Mouse (Mus musculus): ENCODE data around the gene Ccr4. TPM values are rescaled to one million over a fixed set of nuclear protein-coding genes. Genes with fewer than 3 reads are reported as not detected.
"Not testable (repeated sequence)": the region's sequence is repeated elsewhere in the genome, so short reads cannot be mapped to it uniquely, and the experiment has no call there.

The Ccr4 gene
- total and polyA plus RNA-seq, 2 experiments, result 0.09 to 0.29 TPM

- H3K27me3 ChIP-seq (ENCODE audit: control insufficient read depth, insufficient read depth, low read length), result no peaks in the 10 kb centered on the region
- H3K27ac ChIP-seq (replicated peaks; ENCODE audit: insufficient read depth, low read depth, low read length), result no peak overlapping the region
- H3K36me3 ChIP-seq (ENCODE audit: control insufficient read depth, insufficient read depth, low read length), result no peaks in the 10 kb centered on the region
- WGBS, result 8% methylated on average over 16 of the region's 16 CpGs
- no peak overlapping the region for H3K9ac ChIP-seq (ENCODE audit: low read depth, low read length)
- H3K79me2 ChIP-seq (ENCODE audit: control insufficient read depth, insufficient read depth, low read length), result no peaks in the 10 kb centered on the region
- no peak overlapping the region for H3K4me3 ChIP-seq (ENCODE audit: insufficient read depth, low read depth, low read length)
- TF ChIP-seq POLR2A (IDR thresholded peaks at IDR 0.05; ENCODE audit: extremely low read depth, insufficient read depth, low read length), result no peak
- no peak for TF ChIP-seq CTCF (IDR thresholded peaks at IDR 0.05; ENCODE audit: low read depth, low read length)
- DNase-seq (ENCODE audit: extremely low read depth, low read depth, low spot score), result no peak
- H3K4me1 ChIP-seq (ENCODE audit: control insufficient read depth, insufficient read depth, low read length), result 0 out of 2 replicates have a peak, but pooled peaks cover 4% of the 10 kb centered on the region
Observed at GRCm38 (mm10) chr9:114527085-114527484, 22.4 kb upstream of the Ccr4 start.

- 65% methylated on average over 8 of the region's 8 CpGs for WGBS
- Histone ChIP-seq H3K9ac (ENCODE audit: low read depth, low read length) (no peak overlapping the region), H3K4me1 (ENCODE audit: control insufficient read depth, insufficient read depth, low read length) (0 out of 2 replicates have a peak, but pooled peaks cover 4% of the 10 kb centered on the region), H3K27ac (replicated peaks; ENCODE audit: insufficient read depth, low read depth, low read length) (no peak overlapping the region), H3K4me3 (ENCODE audit: insufficient read depth, low read depth, low read length) (no peak overlapping the region), H3K79me2 (ENCODE audit: control insufficient read depth, insufficient read depth, low read length) (no peaks in the 10 kb centered on the region), H3K36me3 (ENCODE audit: control insufficient read depth, insufficient read depth, low read length) (no peaks in the 10 kb centered on the region), H3K27me3 (ENCODE audit: control insufficient read depth, insufficient read depth, low read length) (no peaks in the 10 kb centered on the region)
- DNase-seq (ENCODE audit: extremely low read depth, low read depth, low spot score), result no peak
- no peak for TF ChIP-seq CTCF (IDR thresholded peaks at IDR 0.05; ENCODE audit: low read depth, low read length)
- TF ChIP-seq POLR2A (IDR thresholded peaks at IDR 0.05; ENCODE audit: extremely low read depth, insufficient read depth, low read length), result no peak
Observed at GRCm38 (mm10) chr9:114526581-114526980, 21.9 kb upstream of the Ccr4 start.

GRCm38 (mm10) chr9:114525891-114526290 lies 21.2 kb upstream of the Ccr4 start:
- no peak for TF ChIP-seq CTCF (IDR thresholded peaks at IDR 0.05; ENCODE audit: low read depth, low read length)
- no peak for TF ChIP-seq POLR2A (IDR thresholded peaks at IDR 0.05; ENCODE audit: extremely low read depth, insufficient read depth, low read length)
- no peak overlapping the region for H3K4me3 ChIP-seq (ENCODE audit: insufficient read depth, low read depth, low read length)
- no peak overlapping the region for H3K27ac ChIP-seq (replicated peaks; ENCODE audit: insufficient read depth, low read depth, low read length)
- no peak overlapping the region for H3K9ac ChIP-seq (ENCODE audit: low read depth, low read length)
- H3K27me3 ChIP-seq (ENCODE audit: control insufficient read depth, insufficient read depth, low read length), result no peaks in the 10 kb centered on the region
- H3K36me3 ChIP-seq (ENCODE audit: control insufficient read depth, insufficient read depth, low read length), result no peaks in the 10 kb centered on the region
- H3K4me1 ChIP-seq (ENCODE audit: control insufficient read depth, insufficient read depth, low read length), result 0 out of 2 replicates have a peak, but pooled peaks cover 4% of the 10 kb centered on the region
- no peak for DNase-seq (ENCODE audit: extremely low read depth, low read depth, low spot score)
- 55% methylated on average over 8 of the region's 8 CpGs for WGBS
- no peaks in the 10 kb centered on the region for H3K79me2 ChIP-seq (ENCODE audit: control insufficient read depth, insufficient read depth, low read length)

GRCm38 (mm10) chr9:114525073-114525633 lies 20.4 kb upstream of the Ccr4 start:
- Histone ChIP-seq H3K27ac (replicated peaks; ENCODE audit: insufficient read depth, low read depth, low read length) (no peak overlapping the region), H3K27me3 (ENCODE audit: control insufficient read depth, insufficient read depth, low read length) (no peaks in the 10 kb centered on the region), H3K36me3 (ENCODE audit: control insufficient read depth, insufficient read depth, low read length) (no peaks in the 10 kb centered on the region), H3K79me2 (ENCODE audit: control insufficient read depth, insufficient read depth, low read length) (no peaks in the 10 kb centered on the region), H3K4me1 (ENCODE audit: control insufficient read depth, insufficient read depth, low read length) (0 out of 2 replicates have a peak, but pooled peaks cover 4% of the 10 kb centered on the region), H3K9ac (ENCODE audit: low read depth, low read length) (no peak overlapping the region), H3K4me3 (ENCODE audit: insufficient read depth, low read depth, low read length) (no peak overlapping the region)
- WGBS, result 88% methylated on average over 13 of the region's 15 CpGs
- DNase-seq (ENCODE audit: extremely low read depth, low read depth, low spot score), result no peak
- TF ChIP-seq CTCF (IDR thresholded peaks at IDR 0.05; ENCODE audit: low read depth, low read length) (no peak), POLR2A (IDR thresholded peaks at IDR 0.05; ENCODE audit: extremely low read depth, insufficient read depth, low read length) (no peak)

- TF ChIP-seq CTCF (IDR thresholded peaks at IDR 0.05; ENCODE audit: low read depth, low read length) (no peak), POLR2A (IDR thresholded peaks at IDR 0.05; ENCODE audit: extremely low read depth, insufficient read depth, low read length) (no peak)
Observed at GRCm38 (mm10) chr9:114522501-114522900, 17.8 kb upstream of the Ccr4 start.

GRCm38 (mm10) chr9:114522041-114522440 lies 17.3 kb upstream of the Ccr4 start:
- Histone ChIP-seq H3K9ac (ENCODE audit: low read depth, low read length) (no peak overlapping the region), H3K27me3 (ENCODE audit: control insufficient read depth, insufficient read depth, low read length) (no peaks in the 10 kb centered on the region), H3K36me3 (ENCODE audit: control insufficient read depth, insufficient read depth, low read length) (no peaks in the 10 kb centered on the region), H3K4me1 (ENCODE audit: control insufficient read depth, insufficient read depth, low read length) (0 out of 2 replicates have a peak, but pooled peaks cover 4% of the 10 kb centered on the region), H3K4me3 (ENCODE audit: insufficient read depth, low read depth, low read length) (no peak overlapping the region), H3K27ac (replicated peaks; ENCODE audit: insufficient read depth, low read depth, low read length) (no peak overlapping the region), H3K79me2 (ENCODE audit: control insufficient read depth, insufficient read depth, low read length) (no peaks in the 10 kb centered on the region)
- TF ChIP-seq CTCF (IDR thresholded peaks at IDR 0.05; ENCODE audit: low read depth, low read length), result 0 out of 2 replicates have a peak, but pooled peaks have one; percentile 22
- no peak for TF ChIP-seq POLR2A (IDR thresholded peaks at IDR 0.05; ENCODE audit: extremely low read depth, insufficient read depth, low read length)
- no peak for DNase-seq (ENCODE audit: extremely low read depth, low read depth, low spot score)
- WGBS, result 59% methylated on average over 5 of the region's 5 CpGs

More at GRCm38 (mm10) chr9:114522501-114522900, 17.8 kb upstream of the Ccr4 start:
- no peaks in the 10 kb centered on the region for H3K79me2 ChIP-seq (ENCODE audit: control insufficient read depth, insufficient read depth, low read length)
- H3K9ac ChIP-seq (ENCODE audit: low read depth, low read length), result no peak overlapping the region
- no peak overlapping the region for H3K4me3 ChIP-seq (ENCODE audit: insufficient read depth, low read depth, low read length)
- DNase-seq (ENCODE audit: extremely low read depth, low read depth, low spot score), result no peak
- no peaks in the 10 kb centered on the region for H3K36me3 ChIP-seq (ENCODE audit: control insufficient read depth, insufficient read depth, low read length)
- no peak overlapping the region for H3K27ac ChIP-seq (replicated peaks; ENCODE audit: insufficient read depth, low read depth, low read length)
- H3K4me1 ChIP-seq (ENCODE audit: control insufficient read depth, insufficient read depth, low read length), result 0 out of 2 replicates have a peak, but pooled peaks cover 4% of the 10 kb centered on the region
- no peaks in the 10 kb centered on the region for H3K27me3 ChIP-seq (ENCODE audit: control insufficient read depth, insufficient read depth, low read length)
- WGBS, result 39% methylated on average over 9 of the region's 9 CpGs

- not testable (repeated sequence) for H3K4me1 ChIP-seq (ENCODE audit: control insufficient read depth, insufficient read depth, low read length); H3K27ac ChIP-seq (replicated peaks; ENCODE audit: insufficient read depth, low read depth, low read length); DNase-seq (ENCODE audit: extremely low read depth, low read depth, low spot score); H3K9ac ChIP-seq (ENCODE audit: low read depth, low read length); H3K4me3 ChIP-seq (ENCODE audit: insufficient read depth, low read depth, low read length); H3K79me2 ChIP-seq (ENCODE audit: control insufficient read depth, insufficient read depth, low read length); H3K36me3 ChIP-seq (ENCODE audit: control insufficient read depth, insufficient read depth, low read length); H3K27me3 ChIP-seq (ENCODE audit: control insufficient read depth, insufficient read depth, low read length)
- WGBS, result 65% methylated on average over 4 of the region's 4 CpGs
Observed at GRCm38 (mm10) chr9:114520529-114520928, 15.8 kb upstream of the Ccr4 start.
